Mouse (Mus musculus) limb, embryonic 14.5 days (tissue): ENCODE data around the gene Phyhd1. TPM values are rescaled to one million over a fixed set of nuclear protein-coding genes. Genes with fewer than 3 reads are reported as not detected.

Experiments used
- ATAC-seq: fragments of 200-750 bp; cut with Nextera tagmentation; 2 replicates; pipeline ENCODE4 v1.8.0; 2017; ENCODE audit warnings: low read depth, moderate number of reproducible peaks, moderate TSS enrichment; ENCODE audit not compliant: low FRiP score
- DNase-seq: peaks from one replicate; pipeline ENCODE4 v3.0.0-alpha.2; 2015; ENCODE audit warnings: low spot score
- H3K27ac ChIP-seq: fragments of 300-500 bp; sonication (generic); replicated peaks from 2 replicates; pipeline ENCODE4 v1.5.1; 2014; ENCODE audit warnings: low read depth, mild to moderate bottlenecking, low read length, moderate library complexity, mixed read lengths
- H3K27me3 ChIP-seq: fragments of 300-500 bp; sonication (generic); 2 replicates; pipeline ENCODE4 v1.6.1; 2014; ENCODE audit warnings: low read length, mixed read lengths; ENCODE audit not compliant: control insufficient read depth, insufficient read depth
- H3K36me3 ChIP-seq: fragments of 300-500 bp; sonication (generic); 2 replicates; pipeline ENCODE4 v1.6.1; 2014; ENCODE audit warnings: mild to moderate bottlenecking, low read length, moderate library complexity, mixed read lengths; ENCODE audit not compliant: control insufficient read depth, insufficient read depth
- H3K4me1 ChIP-seq: fragments of 300-500 bp; sonication (generic); 2 replicates; pipeline ENCODE4 v1.6.1; 2014; ENCODE audit warnings: antibody characterized with exemption, low read length, mixed read lengths; ENCODE audit not compliant: control insufficient read depth, insufficient read depth
- H3K4me2 ChIP-seq: fragments of 300-500 bp; sonication (generic); replicated peaks from 2 replicates; pipeline ENCODE4 v1.6.1; 2014; ENCODE audit warnings: low read depth, mild to moderate bottlenecking, low read length, moderate library complexity; ENCODE audit not compliant: severe bottlenecking
- H3K4me3 ChIP-seq: fragments of 300-500 bp; sonication (generic); replicated peaks from 2 replicates; pipeline ENCODE4 v1.5.1; 2014; ENCODE audit warnings: low read length
- H3K9ac ChIP-seq: fragments of 300-500 bp; sonication (generic); 2 replicates; pipeline ENCODE4 v1.6.1; 2014; ENCODE audit warnings: mild to moderate bottlenecking, low read depth, low read length, moderate library complexity; ENCODE audit not compliant: severe bottlenecking
- H3K9me3 ChIP-seq: fragments of 300-500 bp; sonication (generic); 2 replicates; pipeline ENCODE4 v1.6.1; 2016; ENCODE audit warnings: low read length; ENCODE audit not compliant: control insufficient read depth
- POLR2A ChIP-seq: fragments of 200-500 bp; IDR thresholded peaks from 2 replicates; pipeline ENCODE4 v1.8.0; 2012; ENCODE audit warnings: inconsistent platforms, mild to moderate bottlenecking, moderate library complexity, borderline replicate concordance; ENCODE audit not compliant: insufficient read depth, insufficient read length; ENCODE audit errors: extremely low read depth
- WGBS: fragments of 180-500 bp; shearing (Covaris S2); extraction: QIAGEN DNeasy Blood & Tissue Kit; methylation state at CpG from one replicate; pipeline ENCODE4 v1.1.7; 2014; 5-methylcytosine and 5-hydroxymethylcytosine counted together
- polyA plus RNA-seq, 2 experiments: library from polyadenylated mRNA; depleted of rRNA in 1 of 2; stranded (reverse) in 1 of 2; unstranded in 1 of 2; fragments of >200 nt; fragmentation: Nextera tagmentation in 1 of 2; extraction: Ambion mirVana in 1 of 2; gene quantifications; 2 replicates each; pipeline versions ENCODE4 v1.2.1 to v1.2.3; 2012 to 2014

Gene Phyhd1
- polyA plus RNA-seq, 2 experiments: 5.0 to 11.7 TPM

DNA sequence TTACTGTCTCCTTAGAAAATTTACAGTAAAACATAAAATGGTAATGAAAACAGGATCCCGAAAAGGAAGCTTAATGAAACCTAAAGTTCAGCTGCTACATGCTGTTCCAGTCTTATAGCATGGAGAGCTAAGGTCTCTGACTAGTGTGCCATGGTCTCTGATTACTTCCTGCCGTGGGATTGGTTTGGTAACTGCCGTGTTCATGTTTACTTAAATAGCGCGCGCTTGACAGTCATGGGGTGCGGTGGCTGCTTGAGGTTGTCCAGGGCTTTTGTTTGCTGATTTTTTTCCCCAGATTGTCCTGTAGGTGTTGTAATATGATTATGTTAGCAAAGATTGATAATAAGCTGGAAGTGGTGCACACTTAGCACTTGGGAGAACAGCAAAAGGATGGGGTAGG, 40.1 kb downstream of the Phyhd1 start:
- no peak for TF ChIP-seq POLR2A
- H3K36me3 ChIP-seq: peaks cover 98% of the 10 kb centered on the region
- no peaks in the 10 kb centered on the region for H3K9me3 ChIP-seq
- 96% methylated on average over 7 of the region's 7 CpGs for WGBS
- H3K27me3 ChIP-seq: no peaks in the 10 kb centered on the region
- no peak overlapping the region for H3K9ac ChIP-seq
- no peak overlapping the region for H3K27ac ChIP-seq
- H3K4me3 ChIP-seq: no peak overlapping the region
- no peak overlapping the region for H3K4me2 ChIP-seq
- DNase-seq (no peak), ATAC-seq (no peak)
- no peaks in the 10 kb centered on the region for H3K4me1 ChIP-seq

GRCm38 (mm10) chr2:30309351-30309750, 43.3 kb downstream of the Phyhd1 start:
- peaks cover 97% of the 10 kb centered on the region for H3K36me3 ChIP-seq
- TF ChIP-seq POLR2A: no peak
- no peak overlapping the region for H3K9ac ChIP-seq
- DNase-seq (no peak), ATAC-seq (no peak)
- H3K4me3 ChIP-seq: no peak overlapping the region
- H3K4me1 ChIP-seq: no peaks in the 10 kb centered on the region
- H3K4me2 ChIP-seq: no peak overlapping the region
- no peaks in the 10 kb centered on the region for H3K9me3 ChIP-seq
- WGBS: 91% methylated on average over 3 of the region's 3 CpGs
- H3K27me3 ChIP-seq: no peaks in the 10 kb centered on the region
- no peak overlapping the region for H3K27ac ChIP-seq

GRCm38 (mm10) chr2:30311481-30311880, 45.5 kb downstream of the Phyhd1 start:
- Histone ChIP-seq H3K9ac (no peak overlapping the region), H3K9me3 (no peaks in the 10 kb centered on the region)
- WGBS: 93% methylated on average over 2 of the region's 2 CpGs

GRCm38 (mm10) chr2:30316136-30316535, 50.1 kb downstream of the Phyhd1 start:
- no peak overlapping the region for H3K4me3 ChIP-seq
- no peaks in the 10 kb centered on the region for H3K4me1 ChIP-seq
- TF ChIP-seq POLR2A: no peak
- H3K9ac ChIP-seq: no peak overlapping the region
- ATAC-seq (no peak), DNase-seq (no peak)
- no peaks in the 10 kb centered on the region for H3K9me3 ChIP-seq
- 90% methylated on average over 4 of the region's 4 CpGs for WGBS
- H3K36me3 ChIP-seq: peaks cover 89% of the 10 kb centered on the region
- H3K27ac ChIP-seq: no peak overlapping the region
- no peak overlapping the region for H3K4me2 ChIP-seq
- no peaks in the 10 kb centered on the region for H3K27me3 ChIP-seq

More at GRCm38 (mm10) chr2:30311481-30311880, 45.5 kb downstream of the Phyhd1 start:
- Histone ChIP-seq H3K4me3 (no peak overlapping the region), H3K36me3 (peaks cover 96% of the 10 kb centered on the region), H3K27me3 (no peaks in the 10 kb centered on the region), H3K4me1 (no peaks in the 10 kb centered on the region), H3K27ac (no peak overlapping the region), H3K4me2 (no peak overlapping the region)
- ATAC-seq: no peak
- no peak for DNase-seq
- no peak for TF ChIP-seq POLR2A

DNA sequence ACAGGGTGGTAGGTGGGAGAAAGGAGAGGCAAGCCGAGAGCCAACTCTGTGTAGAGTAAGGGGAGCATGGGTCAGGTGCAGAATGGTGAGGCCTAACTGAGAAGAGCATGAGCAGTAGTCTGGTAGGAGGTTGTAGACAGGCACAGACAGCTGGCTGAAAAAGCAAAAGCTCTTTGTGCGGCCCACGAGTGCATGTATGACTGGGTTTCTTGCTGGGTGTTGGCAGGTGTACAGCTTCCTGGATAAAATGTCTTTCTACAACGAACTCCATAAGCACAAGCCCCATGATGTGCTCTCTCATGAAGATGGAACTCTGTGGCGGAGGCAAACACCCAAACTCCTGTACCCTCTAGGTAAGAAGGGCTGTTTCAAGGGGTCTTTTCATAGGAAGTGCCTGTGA, 51.0 kb downstream of the Phyhd1 start:
- Histone ChIP-seq H3K27ac (no peak overlapping the region), H3K36me3 (peaks cover 92% of the 10 kb centered on the region), H3K9me3 (no peaks in the 10 kb centered on the region), H3K27me3 (no peaks in the 10 kb centered on the region), H3K4me3 (no peak overlapping the region), H3K4me2 (no peak overlapping the region), H3K9ac (no peak overlapping the region), H3K4me1 (no peaks in the 10 kb centered on the region)
- ATAC-seq: no peak
- no peak for DNase-seq
- no peak for TF ChIP-seq POLR2A
- WGBS: 95% methylated on average over 5 of the region's 5 CpGs

DNA sequence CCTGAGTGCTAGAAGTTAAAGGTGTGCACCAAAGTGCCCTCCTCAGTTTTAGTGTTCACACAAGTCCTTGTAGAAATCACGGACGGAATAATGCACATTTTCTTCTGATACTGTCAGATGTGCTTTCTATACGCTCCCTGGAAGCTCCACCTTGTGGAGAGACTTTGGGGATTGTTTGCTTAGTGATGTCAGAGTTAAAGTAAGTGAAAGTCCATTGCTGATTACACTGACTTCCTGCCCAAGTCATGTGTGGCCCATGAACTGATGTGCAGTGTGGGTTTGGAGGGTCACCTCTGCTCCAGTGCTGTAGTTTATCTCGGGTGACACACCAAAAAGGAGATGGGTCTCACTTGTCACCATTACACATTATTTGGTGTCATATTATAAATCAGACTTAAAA, 53.3 kb downstream of the Phyhd1 start:
- ATAC-seq: no peak
- Histone ChIP-seq H3K27ac (no peak overlapping the region), H3K4me2 (no peak overlapping the region), H3K4me3 (no peak overlapping the region), H3K4me1 (no peaks in the 10 kb centered on the region), H3K9ac (no peak overlapping the region), H3K36me3 (peaks cover 92% of the 10 kb centered on the region), H3K9me3 (no peaks in the 10 kb centered on the region), H3K27me3 (no peaks in the 10 kb centered on the region)
- TF ChIP-seq POLR2A: no peak
- DNase-seq: no peak
- 85% methylated on average over 4 of the region's 4 CpGs for WGBS
